Mouse (Mus musculus): ENCODE measurements around the gene Armc7. TPM values are rescaled to one million over a fixed set of nuclear protein-coding genes. Genes with fewer than 3 reads are reported as not detected.
"Not testable (repeated sequence)": the region's sequence is repeated elsewhere in the genome, so short reads cannot be mapped to it uniquely, and the experiment has no call there.

Gene Armc7
- total RNA-seq, 2 experiments from 2014 or later: 3.1 to 4.3 TPM

DNA sequence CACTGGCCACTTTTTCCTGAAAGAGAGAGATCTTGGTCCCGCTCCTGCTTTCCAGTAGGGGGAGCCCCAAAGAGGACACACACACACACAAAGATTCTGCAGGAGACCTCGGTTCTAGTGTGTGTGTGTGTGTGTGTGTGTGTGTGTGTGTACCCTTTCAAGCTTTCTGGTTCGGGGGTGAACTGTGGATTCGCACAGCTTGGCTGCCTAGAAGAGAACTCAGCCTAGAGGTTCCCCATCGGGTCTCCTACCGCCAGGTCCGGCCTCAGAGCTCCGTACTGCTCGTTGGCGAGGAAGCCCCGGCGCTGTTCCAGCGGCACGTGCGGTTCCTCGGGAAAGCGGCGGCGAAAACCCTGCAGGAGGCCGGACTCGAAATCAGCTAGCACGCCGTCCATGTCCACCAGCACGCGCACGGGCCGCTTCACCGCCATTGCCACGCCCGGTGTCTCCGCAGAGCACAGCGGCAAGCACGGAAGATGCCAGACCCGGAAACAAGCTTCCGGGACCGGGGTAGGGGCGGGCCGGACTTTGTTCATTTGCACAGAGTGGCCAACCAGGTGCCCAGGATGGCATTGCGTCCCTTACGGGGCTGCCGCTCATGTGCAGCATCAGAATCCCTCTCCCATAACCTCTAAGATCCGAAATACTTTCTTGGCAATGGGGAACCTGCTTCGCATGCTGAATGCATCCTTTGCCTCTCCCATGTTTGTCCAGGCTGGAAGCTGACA lies 16.1 kb downstream of the Armc7 start, which contains the start of gene Nt5c:
Nt5c (minus strand) TSS at position 507 of the 728 bp plus-strand sequence.
- peak; percentile 79 for DNase-seq

GRCm38 (mm10) chr11:115492387-115492786 lies 16.9 kb downstream of the Armc7 start:
- no peak for DNase-seq

- not testable (repeated sequence) for DNase-seq
Observed at GRCm38 (mm10) chr11:115496559-115496958, 21.1 kb downstream of the Armc7 start.

- no peak for DNase-seq
Observed at GRCm38 (mm10) chr11:115502636-115503035, 27.2 kb downstream of the Armc7 start.

DNA sequence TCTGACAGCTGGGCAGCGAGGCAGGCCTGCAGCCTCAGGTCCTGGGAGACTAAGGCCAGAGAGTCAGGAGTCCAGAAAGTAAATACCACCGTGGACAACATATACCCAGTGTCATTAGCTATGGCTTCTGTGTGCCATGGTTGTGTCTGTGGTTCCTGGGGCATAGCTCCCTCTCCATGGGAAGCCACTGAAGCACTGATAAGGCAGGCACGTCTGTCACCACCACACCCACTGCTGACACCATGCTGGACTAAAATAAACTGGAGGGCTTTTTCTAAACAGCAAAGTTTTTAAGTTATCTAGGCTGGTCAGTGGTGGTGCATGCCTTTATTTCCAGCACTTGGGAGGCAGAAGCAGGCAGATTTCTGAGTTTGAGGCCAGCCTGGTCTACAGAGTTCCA lies 31.1 kb downstream of the Armc7 start:
- DNase-seq: no peak

DNA sequence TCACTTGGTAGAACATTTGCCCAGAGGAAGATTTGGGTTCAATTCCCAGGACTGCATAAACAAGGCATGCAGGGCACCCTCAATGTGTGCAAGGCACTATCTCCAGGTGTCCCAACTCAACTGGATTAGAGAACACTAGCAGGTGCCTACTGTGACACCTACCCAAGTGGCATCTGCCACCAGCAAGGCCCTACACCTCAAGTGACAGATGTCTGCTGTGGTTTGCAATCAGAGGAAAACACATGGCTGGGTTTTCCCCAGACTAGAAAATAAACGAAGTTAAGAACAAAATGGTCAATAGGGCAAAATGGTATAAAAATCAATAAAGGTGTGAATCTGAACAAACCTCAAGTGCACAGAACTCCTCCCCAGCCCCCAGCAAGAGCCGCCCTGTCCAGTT lies 32.6 kb downstream of the Armc7 start:
- no peak for DNase-seq

- peak; percentile 32 for DNase-seq
Observed at GRCm38 (mm10) chr11:115509773-115510506, 34.5 kb downstream of the Armc7 start.

- no peak for DNase-seq
Observed at GRCm38 (mm10) chr11:115510507-115510888, 35.0 kb downstream of the Armc7 start.

GRCm38 (mm10) chr11:115511121-115511520 lies 35.7 kb downstream of the Armc7 start:
- no peak for DNase-seq

DNA sequence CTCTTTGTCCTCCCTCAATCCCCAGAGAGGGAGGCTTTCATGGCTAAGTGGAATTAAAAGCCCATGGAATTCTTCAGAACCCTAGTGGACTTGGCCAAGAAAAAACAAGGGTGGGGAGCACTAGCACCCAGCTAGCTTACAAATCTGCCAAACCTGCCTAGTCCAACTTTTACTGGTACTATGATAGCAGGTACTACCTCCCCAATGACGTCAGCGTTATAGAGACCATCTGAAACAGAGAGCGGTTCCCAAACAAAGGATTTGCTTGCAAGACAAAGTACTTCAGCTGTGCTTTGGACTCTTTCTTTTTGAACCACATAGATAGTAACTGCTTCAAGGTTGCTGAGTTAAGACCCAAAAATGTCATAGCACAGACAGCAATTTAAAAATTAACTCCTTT lies 36.5 kb downstream of the Armc7 start:
- no peak for DNase-seq

- peak; percentile 39 for DNase-seq
Observed at GRCm38 (mm10) chr11:115512407-115513183, 37.1 kb downstream of the Armc7 start.

GRCm38 (mm10) chr11:115513271-115514237 lies 38.1 kb downstream of the Armc7 start:
- DNase-seq: peak; percentile 55

- DNase-seq: peak; percentile 97
Observed at GRCm38 (mm10) chr11:115514238-115514663, 38.8 kb downstream of the Armc7 start, which contains the start of gene Jpt1. Gene Jpt1, minus strand, starts transcription at chr11:115514387.

- DNase-seq: no peak
Observed at GRCm38 (mm10) chr11:115515021-115515420, 39.6 kb downstream of the Armc7 start.

GRCm38 (mm10) chr11:115516942-115517341 lies 41.5 kb downstream of the Armc7 start:
- DNase-seq: no peak

DNA sequence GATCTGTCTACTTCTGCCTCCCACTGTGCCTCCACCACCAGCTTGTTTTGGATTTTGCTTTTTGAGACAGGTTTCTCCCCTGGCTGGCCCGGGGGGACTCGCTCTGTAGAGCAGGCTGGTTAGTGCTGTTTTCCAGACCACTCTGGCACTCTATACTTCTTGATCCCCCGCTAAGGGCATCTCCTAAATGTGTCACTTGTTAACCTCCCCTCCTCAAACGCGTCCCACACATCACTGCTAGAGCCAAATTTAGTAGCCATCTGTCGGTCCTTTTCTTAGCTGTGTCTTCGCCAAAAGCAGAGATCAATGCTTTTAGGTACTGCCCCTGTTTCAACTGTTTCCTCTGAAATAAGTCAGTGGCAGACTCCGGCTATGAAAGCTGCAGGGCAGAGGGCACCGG lies 43.2 kb downstream of the Armc7 start:
- DNase-seq: no peak

DNA sequence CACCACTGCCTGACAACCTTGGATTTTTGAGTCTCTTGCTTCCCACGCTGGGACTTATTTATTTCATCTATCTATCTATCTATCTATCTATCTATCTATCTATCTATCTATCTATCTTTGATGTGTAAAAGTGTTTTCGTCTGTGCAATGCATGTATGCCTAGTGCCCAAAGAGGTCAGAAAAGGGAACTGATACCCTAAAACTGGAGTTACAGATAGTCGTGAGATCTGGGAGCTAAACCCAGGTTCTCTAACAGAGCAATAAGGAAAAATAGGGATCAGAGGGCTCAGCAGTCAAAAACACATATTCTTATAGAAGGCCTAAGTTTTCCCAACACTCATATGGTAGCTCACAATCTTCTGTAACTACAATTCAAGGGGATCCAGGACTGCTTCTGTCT lies 44.1 kb downstream of the Armc7 start:
- DNase-seq: no peak

GRCm38 (mm10) chr11:115520218-115520617 lies 44.8 kb downstream of the Armc7 start:
- no peak for DNase-seq

DNA sequence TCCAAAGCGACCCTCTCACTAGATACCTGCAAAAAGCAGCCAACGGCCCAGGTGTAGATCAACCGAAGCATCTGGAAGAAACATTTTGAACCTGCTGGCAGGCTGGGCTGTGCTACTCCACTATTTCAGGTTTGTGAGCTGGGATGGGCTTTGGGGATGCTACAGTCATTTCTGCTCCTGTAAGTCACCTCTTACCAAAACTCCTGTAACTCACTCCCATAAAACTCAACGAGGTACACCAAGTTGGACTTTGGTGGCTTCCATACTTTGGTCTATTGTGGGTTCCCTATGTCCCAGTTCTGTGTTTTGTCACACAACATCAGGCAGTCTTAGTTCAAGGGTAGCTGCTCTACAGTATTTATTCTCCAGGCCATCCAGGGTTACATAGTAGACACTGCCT lies 45.6 kb downstream of the Armc7 start:
- DNase-seq: no peak

DNA sequence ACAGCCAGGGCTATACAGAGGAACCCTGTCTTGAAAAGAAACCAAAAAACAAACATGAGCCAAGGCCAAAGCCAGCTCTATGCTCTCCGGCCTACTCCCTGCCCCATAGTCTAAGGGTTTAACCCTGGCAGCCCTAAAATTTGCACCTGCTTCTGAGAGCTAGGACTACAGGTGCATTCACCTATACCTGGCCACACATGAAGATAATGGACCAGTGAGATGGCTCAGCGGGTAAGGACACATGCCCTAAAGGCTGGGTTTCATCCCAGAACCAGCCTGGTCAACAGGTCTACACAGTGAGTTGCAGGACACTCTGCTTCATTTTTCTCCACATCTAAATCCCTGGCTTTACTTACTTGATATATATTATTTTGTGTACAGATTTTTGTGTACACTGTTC lies 46.8 kb downstream of the Armc7 start:
- no peak for DNase-seq

DNA sequence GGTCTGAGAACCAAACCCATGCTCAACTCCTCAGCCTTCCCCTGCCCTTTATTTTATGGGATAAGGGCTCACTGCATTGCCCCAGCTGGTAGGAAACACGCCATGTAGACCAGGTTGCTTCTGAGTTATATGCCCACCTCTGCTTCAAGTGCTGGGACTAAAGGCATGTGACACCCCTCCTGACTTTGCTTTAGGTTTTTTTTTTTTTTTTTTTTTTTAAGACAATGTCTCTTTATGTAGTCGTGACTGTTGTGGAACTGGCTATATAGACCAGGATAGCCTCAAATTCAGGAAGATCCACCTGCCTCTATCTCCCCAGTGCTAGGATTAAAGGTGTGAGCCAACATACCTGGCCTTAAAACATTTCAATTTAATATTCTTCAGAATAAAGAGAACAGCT lies 47.2 kb downstream of the Armc7 start:
- DNase-seq: no peak

- DNase-seq: not testable (repeated sequence)
Observed at GRCm38 (mm10) chr11:115526446-115526845, 51.0 kb downstream of the Armc7 start.
